Mouse (Mus musculus) hindbrain, embryonic 11.5 days (tissue): ENCODE results near the gene Ccdc82. TPM values are rescaled to one million over a fixed set of nuclear protein-coding genes. Genes with fewer than 3 reads are reported as not detected.

Source experiments
- ATAC-seq: fragments of 200-750 bp; cut with Nextera tagmentation; 2 replicates; pipeline ENCODE4 v1.8.0; 2017; ENCODE audit warnings: mild to moderate bottlenecking, moderate TSS enrichment, moderate library complexity; ENCODE audit not compliant: low FRiP score
- DNase-seq: peaks from one replicate; pipeline ENCODE4 v3.0.0-alpha.2; 2015; ENCODE audit warnings: low spot score
- H3K27ac ChIP-seq: fragments of 300-500 bp; sonication (generic); 2 replicates; pipeline ENCODE4 v1.5.1; 2014; ENCODE audit warnings: mild to moderate bottlenecking, low read depth, low read length
- H3K27me3 ChIP-seq: fragments of 300-500 bp; sonication (generic); 2 replicates; pipeline ENCODE4 v1.6.1; 2014; ENCODE audit warnings: mild to moderate bottlenecking, low read length, moderate library complexity, mixed read lengths; ENCODE audit not compliant: control insufficient read depth, insufficient read depth
- H3K36me3 ChIP-seq: fragments of 300-500 bp; sonication (generic); 2 replicates; pipeline ENCODE4 v1.6.1; 2014; ENCODE audit warnings: mild to moderate bottlenecking, low read length, moderate library complexity, mixed read lengths; ENCODE audit not compliant: control insufficient read depth, insufficient read depth
- H3K4me1 ChIP-seq: fragments of 300-500 bp; sonication (generic); replicated peaks from 2 replicates; pipeline ENCODE4 v1.6.1; 2014; ENCODE audit warnings: low read length, mixed read lengths; ENCODE audit not compliant: control insufficient read depth, insufficient read depth
- H3K4me2 ChIP-seq: fragments of 300-500 bp; sonication (generic); replicated peaks from 2 replicates; pipeline ENCODE4 v1.6.1; 2014; ENCODE audit warnings: mild to moderate bottlenecking, low read depth, low read length
- H3K4me3 ChIP-seq: fragments of 300-500 bp; sonication (generic); 2 replicates; pipeline ENCODE4 v1.5.1; 2014; ENCODE audit warnings: low read depth, low read length
- H3K9ac ChIP-seq: fragments of 300-500 bp; sonication (generic); 2 replicates; pipeline ENCODE4 v1.6.1; 2014; ENCODE audit warnings: low read depth, low read length
- H3K9me3 ChIP-seq: fragments of 300-500 bp; sonication (generic); 2 replicates; pipeline ENCODE4 v1.6.1; 2016; ENCODE audit warnings: low read length; ENCODE audit not compliant: control insufficient read depth
- WGBS: fragments of 180-500 bp; shearing (Covaris S2); extraction: QIAGEN DNeasy Blood & Tissue Kit; methylation state at CpG from one replicate; pipeline ENCODE4 v1.1.7; 2014; 5-methylcytosine and 5-hydroxymethylcytosine counted together
- polyA plus RNA-seq: library from polyadenylated mRNA; unstranded; fragments of >200 nt; fragmentation: Nextera tagmentation; extraction: Ambion mirVana; gene quantifications from 2 replicates; pipeline ENCODE4 v1.2.1, GENCODE M21; 2014

Ccdc82 gene
- polyA plus RNA-seq, 1 experiment from 2014 or later: 17.9 TPM

DNA sequence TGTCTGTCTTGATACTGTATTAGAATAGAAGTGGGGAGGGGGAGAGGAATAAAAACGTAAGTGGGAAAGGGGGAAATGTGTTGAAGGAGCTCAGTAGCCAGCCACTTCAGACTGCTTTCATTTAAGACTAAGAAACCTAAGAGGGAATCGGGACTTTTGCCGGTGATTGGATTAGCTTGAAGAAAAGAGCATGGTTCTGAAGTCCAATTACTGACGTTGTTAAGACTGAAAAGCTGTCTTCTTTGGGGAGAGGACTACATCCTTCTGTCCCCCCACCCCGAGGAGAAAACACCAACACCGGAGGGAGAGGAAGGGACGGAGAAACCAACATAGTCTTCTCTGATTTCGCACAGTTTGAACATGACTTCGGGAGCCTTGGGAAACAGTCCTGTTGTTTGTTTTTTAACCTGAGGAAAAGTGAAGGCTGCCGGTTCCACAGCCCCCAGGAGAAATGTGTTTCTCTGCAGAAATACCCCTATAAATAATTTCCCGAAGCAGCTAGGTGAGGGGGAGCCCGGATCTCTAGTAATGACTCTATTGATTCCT lies 50.4 kb downstream of the Ccdc82 start:
- peak overlapping the region; percentile 97 for H3K4me2 ChIP-seq
- no peaks in the 10 kb centered on the region for H3K27me3 ChIP-seq
- DNase-seq (no peak), ATAC-seq (peak; percentile 8; the same call in 1 of the 2 replicates)
- peak overlapping the region; percentile 62 for H3K4me3 ChIP-seq
- no peaks in the 10 kb centered on the region for H3K36me3 ChIP-seq
- peak overlapping the region; percentile 73 for H3K9ac ChIP-seq
- peak overlapping the region; percentile 44; the same call in 1 of the 2 replicates for H3K27ac ChIP-seq
- peaks cover 24% of the 10 kb centered on the region for H3K4me1 ChIP-seq
- under 1% methylated on average over 12 of the region's 12 CpGs for WGBS
- H3K9me3 ChIP-seq: no peaks in the 10 kb centered on the region

- H3K4me2 ChIP-seq: peak within 1 kb of the TSS; percentile 97
- no peaks in the 10 kb centered on the region for H3K36me3 ChIP-seq
- H3K27ac ChIP-seq: peak within 1 kb of the TSS; percentile 62
- under 1% methylated on average over 23 of the region's 23 CpGs for WGBS
- no peaks in the 10 kb centered on the region for H3K9me3 ChIP-seq
- H3K9ac ChIP-seq: peak within 1 kb of the TSS; percentile 73
- peak; percentile 78 for ATAC-seq
- peak within 1 kb of the TSS; percentile 62 for H3K4me3 ChIP-seq
- peak; percentile 78 for DNase-seq
- H3K27me3 ChIP-seq: no peaks in the 10 kb centered on the region
- H3K4me1 ChIP-seq: peaks cover 24% of the 10 kb centered on the region
These were observed 51.1 kb downstream of the Ccdc82 start, which contains the start of gene Maml2 for GRCm38 (mm10) chr9:13297668-13298512. Maml2 (plus strand) TSS chr9:13297957.

DNA sequence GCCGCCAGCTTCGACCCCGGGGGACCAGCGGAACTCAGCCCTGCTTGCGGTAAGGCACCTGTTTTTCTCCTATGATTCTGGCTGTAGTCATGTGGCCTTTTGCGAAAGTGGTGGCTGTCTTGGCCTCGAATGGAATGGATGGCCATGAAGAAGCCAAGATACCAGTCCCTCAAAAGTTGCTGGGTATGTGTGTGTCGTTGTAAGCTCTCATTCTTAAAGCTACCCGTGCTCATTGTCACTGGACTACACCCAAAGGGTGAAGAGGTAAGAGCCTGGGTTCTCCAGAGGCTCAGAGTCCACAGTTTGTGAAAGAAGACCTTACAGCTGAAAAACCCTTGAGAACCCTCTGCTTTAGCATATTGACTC lies 51.7 kb downstream of the Ccdc82 start:
- Histone ChIP-seq H3K27me3 (no peaks in the 10 kb centered on the region), H3K9me3 (no peaks in the 10 kb centered on the region), H3K4me3 (peak overlapping the region; percentile 62), H3K27ac (peak overlapping the region; percentile 62; the same call in 1 of the 2 replicates), H3K4me1 (peaks cover 24% of the 10 kb centered on the region), H3K4me2 (peak overlapping the region; percentile 97), H3K36me3 (no peaks in the 10 kb centered on the region), H3K9ac (peak overlapping the region; percentile 73)
- 30% methylated on average over 9 of the region's 9 CpGs for WGBS
- DNase-seq (no peak), ATAC-seq (no peak)

DNA sequence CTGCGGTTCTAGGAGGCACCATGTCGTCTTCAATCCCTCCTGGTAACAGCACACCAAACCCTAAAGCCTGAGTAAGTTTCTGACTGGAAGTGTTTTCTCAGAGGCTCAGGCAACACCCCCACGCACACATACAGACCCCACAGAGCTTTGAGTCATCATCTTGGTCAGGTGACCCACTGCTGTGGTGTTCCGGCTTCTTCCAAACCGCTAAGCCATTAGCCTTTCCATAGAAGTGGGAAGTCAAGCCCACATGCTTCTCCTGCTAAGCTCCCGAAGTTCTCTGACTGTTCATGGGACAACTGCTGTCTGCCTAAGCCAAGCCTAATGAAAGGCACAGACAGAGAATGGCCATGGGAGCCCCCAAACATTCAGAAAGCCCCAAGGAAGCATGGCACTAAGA lies 52.4 kb downstream of the Ccdc82 start:
- 87% methylated on average over 6 of the region's 6 CpGs for WGBS
- Histone ChIP-seq H3K27ac (no peak overlapping the region), H3K9me3 (no peaks in the 10 kb centered on the region), H3K36me3 (no peaks in the 10 kb centered on the region), H3K4me2 (peak overlapping the region; percentile 97), H3K4me3 (peak overlapping the region; percentile 4; the same call in 1 of the 2 replicates), H3K9ac (no peak overlapping the region), H3K27me3 (no peaks in the 10 kb centered on the region), H3K4me1 (peaks cover 28% of the 10 kb centered on the region)
- ATAC-seq (no peak), DNase-seq (no peak)

GRCm38 (mm10) chr9:13300041-13300441 lies 53.3 kb downstream of the Ccdc82 start:
- Histone ChIP-seq H3K27me3 (no peaks in the 10 kb centered on the region), H3K36me3 (no peaks in the 10 kb centered on the region), H3K4me3 (peak overlapping the region; percentile 4; the same call in 1 of the 2 replicates), H3K27ac (0 out of 2 replicates have a peak overlapping the region, but pooled peaks have one; percentile 6), H3K9me3 (no peaks in the 10 kb centered on the region), H3K9ac (peak overlapping the region; percentile 23; the same call in 1 of the 2 replicates), H3K4me2 (peak overlapping the region; percentile 28), H3K4me1 (peaks cover 28% of the 10 kb centered on the region)
- 54% methylated on average over 3 of the region's 3 CpGs for WGBS
- DNase-seq: no peak
- no peak for ATAC-seq

GRCm38 (mm10) chr9:13300891-13301782 lies 54.4 kb downstream of the Ccdc82 start:
- DNase-seq: no peak
- Histone ChIP-seq H3K9me3 (no peaks in the 10 kb centered on the region), H3K9ac (no peak overlapping the region; the same call in 1 of the 2 replicates), H3K36me3 (no peaks in the 10 kb centered on the region), H3K27me3 (no peaks in the 10 kb centered on the region), H3K4me3 (0 out of 2 replicates have a peak overlapping the region, but pooled peaks have one; percentile 8), H3K4me2 (peak overlapping the region; percentile 28), H3K27ac (peak overlapping the region; percentile 45), H3K4me1 (peaks cover 28% of the 10 kb centered on the region)
- ATAC-seq: no peak
- 62% methylated on average over 9 of the region's 9 CpGs for WGBS

DNA sequence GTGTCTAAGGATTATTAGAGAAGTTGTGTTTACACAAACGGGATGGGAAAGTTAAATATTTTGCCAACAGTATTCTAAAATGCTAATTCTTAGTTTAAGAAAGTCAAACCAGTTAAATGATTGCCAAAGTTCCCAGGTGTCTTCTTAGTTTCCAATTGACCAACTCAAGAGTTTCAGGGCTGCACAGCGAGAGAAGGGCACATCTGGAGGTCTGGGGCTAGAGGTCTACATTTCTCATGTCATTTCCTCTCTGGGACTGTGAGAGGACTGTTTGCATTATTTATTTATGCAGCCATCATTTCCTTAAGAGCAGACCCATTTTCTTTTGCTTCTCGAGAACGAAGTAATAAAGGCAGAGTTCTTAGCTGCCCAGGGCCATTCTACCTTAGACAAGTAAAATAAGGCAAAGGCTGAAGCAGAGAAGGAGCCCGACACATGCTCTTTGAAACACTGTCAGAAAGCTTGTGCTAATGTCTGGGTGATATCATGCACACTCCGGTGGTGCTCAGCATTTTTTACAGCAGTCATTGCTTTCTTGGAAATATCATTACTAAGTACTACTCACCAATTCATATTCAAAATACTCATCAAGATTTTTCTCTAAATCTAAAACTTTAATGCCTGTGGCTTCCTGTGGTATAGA lies 55.5 kb downstream of the Ccdc82 start:
- Histone ChIP-seq H3K9me3 (no peaks in the 10 kb centered on the region), H3K36me3 (no peaks in the 10 kb centered on the region), H3K4me1 (peaks cover 32% of the 10 kb centered on the region), H3K27ac (no peak overlapping the region), H3K9ac (no peak overlapping the region), H3K4me2 (no peak overlapping the region), H3K27me3 (no peaks in the 10 kb centered on the region), H3K4me3 (no peak overlapping the region)
- no peak for ATAC-seq
- no peak for DNase-seq
- 55% methylated on average over 6 of the region's 6 CpGs for WGBS
